Mouse (Mus musculus) effector memory CD4-positive, alpha-beta T cell, adult 7 months (primary cell): ENCODE results near the gene A930009A15Rik. TPM values are rescaled to one million over a fixed set of nuclear protein-coding genes. Genes with fewer than 3 reads are reported as not detected.

Source experiments
- polyA plus RNA-seq: library from polyadenylated mRNA; unstranded; fragments of 100-300 nt; shearing (Covaris generic); gene quantifications from one replicate; pipeline ENCODE4 v1.2.1, GENCODE M21; 2017

A930009A15Rik gene
- not detected for polyA plus RNA-seq

GRCm38 (mm10) chr10:115569712-115570491, at the start of gene A930009A15Rik:
A930009A15Rik (plus strand) TSS chr10:115569986.

GRCm38 (mm10) chr10:115587301-115587969, 17.6 kb downstream of the A930009A15Rik start, which contains the start of gene Lgr5:
Lgr5 (minus strand) TSS chr10:115587780.

Other genes starting within 250 kb of the A930009A15Rik start
- gene Tmem19, start 207.5 kb upstream of the A930009A15Rik start, polyA plus RNA-seq: 12.8 TPM
- 5.8 TPM for gene Thap2, start 185.5 kb upstream of the A930009A15Rik start, polyA plus RNA-seq
- 21.6 TPM for gene Zfc3h1, start 185.0 kb upstream of the A930009A15Rik start, polyA plus RNA-seq
- gene Lgr5, start 17.8 kb downstream of the A930009A15Rik start, polyA plus RNA-seq: not detected
- not detected for gene Tspan8, start 246.8 kb downstream of the A930009A15Rik start, polyA plus RNA-seq